Mouse (Mus musculus): Measurements from ENCODE around the gene Sdc4.

The Sdc4 gene

GRCm38 (mm10) chr2:164449341-164450042, 5.8 kb upstream of the Sdc4 start:
- no peak for DNase-seq (ENCODE audit: low spot score in 2 of 2)

GRCm38 (mm10) chr2:164448921-164449320, 5.2 kb upstream of the Sdc4 start:
- no peak for DNase-seq (ENCODE audit: low spot score in 2 of 2)

GRCm38 (mm10) chr2:164448140-164448539, 4.5 kb upstream of the Sdc4 start:
- no peak for DNase-seq (ENCODE audit: low spot score in 2 of 2)

GRCm38 (mm10) chr2:164446086-164446469, 2.4 kb upstream of the Sdc4 start:
- no peak for DNase-seq (ENCODE audit: low spot score in 2 of 2)

- DNase-seq (ENCODE audit: low spot score in 2 of 2) = no peak
Measured at GRCm38 (mm10) chr2:164445399-164446085, 1.9 kb upstream of the Sdc4 start.

- DNase-seq (ENCODE audit: low spot score in 2 of 2) = no peak
Measured at GRCm38 (mm10) chr2:164444701-164445100, 1.0 kb upstream of the Sdc4 start.

GRCm38 (mm10) chr2:164443051-164443437, 643 bp downstream of the Sdc4 start:
- peak; percentile 83 to 85 for DNase-seq (ENCODE audit: low spot score in 2 of 2)

- peak; percentile 20 to 26 for DNase-seq (ENCODE audit: low spot score in 2 of 2)
Measured at GRCm38 (mm10) chr2:164442315-164443050, 1.2 kb downstream of the Sdc4 start.

GRCm38 (mm10) chr2:164441731-164442130, 2.0 kb downstream of the Sdc4 start:
- DNase-seq (ENCODE audit: low spot score in 2 of 2) = no peak

GRCm38 (mm10) chr2:164441155-164441554, 2.5 kb downstream of the Sdc4 start:
- DNase-seq (ENCODE audit: low spot score in 2 of 2) = peak; percentile 89 to 91

- DNase-seq (ENCODE audit: low spot score in 2 of 2) = no peak
Measured at GRCm38 (mm10) chr2:164440314-164440713, 3.4 kb downstream of the Sdc4 start.

GRCm38 (mm10) chr2:164439001-164439421, 4.7 kb downstream of the Sdc4 start:
- DNase-seq (ENCODE audit: low spot score in 2 of 2) = no peak

- DNase-seq (ENCODE audit: low spot score in 2 of 2) = no peak
Measured at GRCm38 (mm10) chr2:164438257-164438656, 5.4 kb downstream of the Sdc4 start.

- no peak for DNase-seq (ENCODE audit: low spot score in 2 of 2)
Measured at GRCm38 (mm10) chr2:164437710-164438109, 6.0 kb downstream of the Sdc4 start.

GRCm38 (mm10) chr2:164436961-164437360, 6.7 kb downstream of the Sdc4 start:
- no peak for DNase-seq (ENCODE audit: low spot score in 2 of 2)

GRCm38 (mm10) chr2:164436215-164436913, 7.3 kb downstream of the Sdc4 start:
- no peak for DNase-seq (ENCODE audit: low spot score in 2 of 2)

GRCm38 (mm10) chr2:164435216-164436090, 8.2 kb downstream of the Sdc4 start:
- peak; percentile 25 to 27 for DNase-seq (ENCODE audit: low spot score in 2 of 2)

GRCm38 (mm10) chr2:164434681-164435080, 9.0 kb downstream of the Sdc4 start:
- DNase-seq (ENCODE audit: low spot score in 2 of 2) = no peak

GRCm38 (mm10) chr2:164433278-164433895, 10.3 kb downstream of the Sdc4 start:
- DNase-seq (ENCODE audit: low spot score in 2 of 2) = no peak

- no peak for DNase-seq (ENCODE audit: low spot score in 2 of 2)
Measured at GRCm38 (mm10) chr2:164432541-164433191, 11.0 kb downstream of the Sdc4 start.
